Mouse (Mus musculus) midbrain, embryonic 12.5 days (tissue): Measurements from ENCODE around the gene Ago1. TPM values are rescaled to one million over a fixed set of nuclear protein-coding genes. Genes with fewer than 3 reads are reported as not detected.

Source experiments
- ATAC-seq: fragments of 200-750 bp; cut with Nextera tagmentation; 2 replicates; pipeline ENCODE4 v1.8.0; 2017; ENCODE audit warnings: low read depth, moderate TSS enrichment, moderate library complexity; ENCODE audit not compliant: low FRiP score
- H3K27ac ChIP-seq: fragments of 300-500 bp; sonication (generic); replicated peaks from 2 replicates; pipeline ENCODE4 v1.5.1; 2016; ENCODE audit warnings: mild to moderate bottlenecking
- H3K27me3 ChIP-seq: fragments of 300-500 bp; sonication (generic); 2 replicates; pipeline ENCODE4 v1.6.1; 2016; ENCODE audit warnings: mild to moderate bottlenecking
- H3K36me3 ChIP-seq: fragments of 300-500 bp; sonication (generic); 2 replicates; pipeline ENCODE4 v1.6.1; 2016
- H3K4me1 ChIP-seq: fragments of 300-500 bp; sonication (generic); 2 replicates; pipeline ENCODE4 v1.6.1; 2016
- H3K4me2 ChIP-seq: fragments of 300-500 bp; sonication (generic); replicated peaks from 2 replicates; pipeline ENCODE4 v1.6.1; 2016; ENCODE audit warnings: mild to moderate bottlenecking, moderate library complexity
- H3K4me3 ChIP-seq: fragments of 300-500 bp; sonication (generic); 2 replicates; pipeline ENCODE4 v1.5.1; 2016; ENCODE audit warnings: mild to moderate bottlenecking
- H3K9ac ChIP-seq: fragments of 300-500 bp; sonication (generic); replicated peaks from 2 replicates; pipeline ENCODE4 v1.6.1; 2016; ENCODE audit warnings: mild to moderate bottlenecking, moderate library complexity
- H3K9me3 ChIP-seq: fragments of 300-500 bp; sonication (generic); 2 replicates; pipeline ENCODE4 v1.6.1; 2016; ENCODE audit warnings: mild to moderate bottlenecking
- WGBS: fragments of 180-500 bp; shearing (Covaris S2); methylation state at CpG from one replicate; pipeline ENCODE4 v1.1.7; 2016; 5-methylcytosine and 5-hydroxymethylcytosine counted together
- polyA plus RNA-seq: library from polyadenylated mRNA; unstranded; fragments of >200 nt; fragmentation: Nextera tagmentation; extraction: Ambion mirVana; gene quantifications from 2 replicates; pipeline ENCODE4 v1.2.1, GENCODE M21; 2016

Ago1 gene
- polyA plus RNA-seq, result 21.7 and 24.0 TPM in 2 replicates

DNA sequence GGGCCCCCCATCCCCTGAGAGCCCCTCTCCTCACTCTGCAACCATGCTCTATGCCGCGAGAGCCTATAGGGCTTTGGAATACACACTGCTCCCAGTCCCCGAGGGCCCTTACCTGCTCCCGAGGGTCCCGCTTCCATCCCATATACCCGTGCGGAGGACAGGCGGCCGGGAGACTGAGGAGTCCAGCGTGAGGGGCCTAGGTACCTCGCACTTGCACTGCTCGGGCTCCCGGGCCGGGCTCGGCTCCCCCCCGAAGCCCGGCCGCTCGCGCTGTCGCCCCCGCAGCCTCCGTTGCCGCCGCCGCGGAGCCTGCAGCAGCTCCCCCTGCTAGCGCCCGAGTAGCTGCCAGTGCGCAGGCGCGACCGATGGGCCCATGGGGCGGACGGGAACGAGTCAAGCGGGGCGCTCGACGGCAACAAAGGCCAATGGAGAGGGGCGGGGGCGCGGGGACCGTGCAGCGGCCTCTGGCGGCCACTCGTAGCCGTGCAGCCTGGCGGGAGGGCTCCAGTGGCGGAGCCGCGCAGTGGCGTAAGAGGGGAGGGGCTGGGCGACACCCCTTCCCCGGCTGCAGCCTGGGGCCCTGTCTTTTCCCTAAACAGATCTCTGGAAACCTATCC lies at the start of gene Ago1:
Gene Ago1, minus strand, starts transcription at position 299 of the 617 bp plus-strand sequence.
- Histone ChIP-seq H3K4me1 (peaks cover 43% of the 10 kb centered on the region), H3K27me3 (no peaks in the 10 kb centered on the region), H3K27ac (peak within 1 kb of the TSS; percentile 99), H3K4me3 (peak within 1 kb of the TSS; percentile 76), H3K4me2 (peak within 1 kb of the TSS; percentile 72), H3K9me3 (no peaks in the 10 kb centered on the region), H3K36me3 (no peaks in the 10 kb centered on the region), H3K9ac (peak within 1 kb of the TSS; percentile 96)
- WGBS, result under 1% methylated on average over 55 of the region's 55 CpGs
- ATAC-seq, result peak; percentile 78

DNA sequence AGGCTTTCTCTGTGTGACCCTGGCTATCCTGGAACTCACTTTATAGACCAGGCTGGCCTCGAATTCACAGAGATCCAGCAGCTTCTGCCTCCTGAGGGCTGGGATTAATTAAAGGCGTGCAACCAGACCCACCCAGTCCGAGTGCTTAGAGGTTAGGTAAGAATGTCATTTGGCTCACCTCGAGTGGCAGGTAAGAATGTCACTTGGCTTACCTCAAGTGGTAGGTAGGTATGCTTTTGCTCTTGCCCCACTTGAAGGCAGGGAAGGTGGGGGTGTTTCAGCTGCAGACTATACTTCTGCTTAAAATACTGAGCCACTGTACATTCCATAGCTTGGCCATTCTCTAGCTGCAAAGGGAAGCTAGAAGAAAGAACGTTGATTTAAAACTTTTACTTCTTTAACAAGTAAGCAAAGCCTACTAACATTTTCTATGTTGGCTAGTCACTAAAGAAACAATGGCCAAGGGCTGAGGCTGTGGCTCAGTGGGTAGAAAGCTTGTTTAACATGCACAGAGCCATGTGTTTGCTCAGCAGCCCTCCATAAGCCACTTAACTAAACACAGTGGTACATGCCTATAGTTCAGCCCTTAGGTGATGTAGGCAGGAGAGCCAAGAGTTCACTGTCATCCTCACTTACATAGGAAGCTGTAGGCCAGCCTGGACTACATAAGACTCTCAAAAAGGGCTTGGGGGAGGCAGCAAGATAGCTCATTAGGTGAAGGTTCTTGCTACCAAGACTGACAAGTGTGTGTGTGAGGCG lies 44.1 kb upstream of the Ago1 start:
- no peaks in the 10 kb centered on the region for H3K4me1 ChIP-seq
- WGBS, result 86% methylated on average over 6 of the region's 6 CpGs
- H3K9ac ChIP-seq, result no peak overlapping the region
- no peak overlapping the region for H3K27ac ChIP-seq
- H3K4me2 ChIP-seq, result no peak overlapping the region
- no peaks in the 10 kb centered on the region for H3K9me3 ChIP-seq
- H3K27me3 ChIP-seq, result no peaks in the 10 kb centered on the region
- H3K36me3 ChIP-seq, result peaks cover 51% of the 10 kb centered on the region
- no peak for ATAC-seq
- no peak overlapping the region for H3K4me3 ChIP-seq

DNA sequence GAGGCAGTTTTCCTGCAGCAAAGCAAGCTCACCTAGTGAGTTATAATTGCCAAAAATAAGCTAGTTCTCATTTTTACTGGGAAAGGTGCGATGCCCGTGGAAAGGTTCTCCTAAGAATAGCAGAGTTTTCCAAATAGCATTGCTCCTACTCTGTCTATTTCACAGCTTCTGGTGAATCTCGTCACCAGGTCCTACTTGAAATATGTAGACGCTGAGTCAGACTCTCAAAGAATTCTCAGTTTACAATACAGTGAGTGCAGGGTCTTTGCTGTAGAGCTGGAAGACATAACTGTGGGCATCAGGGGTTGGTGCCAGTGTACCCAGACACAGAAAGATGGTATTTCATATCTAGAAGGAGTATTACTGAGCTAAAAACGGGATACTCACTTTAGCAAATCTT lies 42.6 kb upstream of the Ago1 start:
- Histone ChIP-seq H3K36me3 (peaks cover 48% of the 10 kb centered on the region), H3K27me3 (no peaks in the 10 kb centered on the region), H3K4me1 (no peaks in the 10 kb centered on the region), H3K9me3 (no peaks in the 10 kb centered on the region), H3K27ac (no peak overlapping the region), H3K4me3 (no peak overlapping the region), H3K9ac (no peak overlapping the region), H3K4me2 (no peak overlapping the region)
- no peak for ATAC-seq
- 90% methylated on average over 5 of the region's 5 CpGs for WGBS

DNA sequence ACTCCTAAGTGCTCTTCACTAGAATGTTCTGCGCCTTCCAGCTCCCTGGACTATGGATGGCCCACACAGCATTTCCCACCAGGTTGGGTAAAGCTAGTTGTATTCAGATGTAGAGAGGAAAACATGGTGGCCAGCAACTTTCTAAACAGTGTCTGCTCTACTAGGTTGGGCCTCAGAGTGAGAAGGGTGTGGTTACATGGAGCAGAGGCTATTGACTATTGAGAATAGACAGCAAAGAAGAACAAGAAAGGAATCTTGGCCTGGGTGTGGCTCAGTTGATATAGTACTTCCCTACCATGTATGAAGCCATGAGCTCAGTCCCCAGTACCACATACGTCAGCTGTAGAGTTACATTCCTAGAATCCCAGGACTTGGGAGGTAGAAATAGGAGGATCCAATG lies 40.7 kb upstream of the Ago1 start:
- no peaks in the 10 kb centered on the region for H3K27me3 ChIP-seq
- no peaks in the 10 kb centered on the region for H3K9me3 ChIP-seq
- no peaks in the 10 kb centered on the region for H3K4me1 ChIP-seq
- no peak for ATAC-seq
- no peak overlapping the region for H3K27ac ChIP-seq
- H3K36me3 ChIP-seq, result peaks cover 48% of the 10 kb centered on the region
- no peak overlapping the region for H3K9ac ChIP-seq
- no peak overlapping the region for H3K4me2 ChIP-seq
- WGBS, result 91% methylated on average over 2 of the region's 2 CpGs
- no peak overlapping the region for H3K4me3 ChIP-seq

DNA sequence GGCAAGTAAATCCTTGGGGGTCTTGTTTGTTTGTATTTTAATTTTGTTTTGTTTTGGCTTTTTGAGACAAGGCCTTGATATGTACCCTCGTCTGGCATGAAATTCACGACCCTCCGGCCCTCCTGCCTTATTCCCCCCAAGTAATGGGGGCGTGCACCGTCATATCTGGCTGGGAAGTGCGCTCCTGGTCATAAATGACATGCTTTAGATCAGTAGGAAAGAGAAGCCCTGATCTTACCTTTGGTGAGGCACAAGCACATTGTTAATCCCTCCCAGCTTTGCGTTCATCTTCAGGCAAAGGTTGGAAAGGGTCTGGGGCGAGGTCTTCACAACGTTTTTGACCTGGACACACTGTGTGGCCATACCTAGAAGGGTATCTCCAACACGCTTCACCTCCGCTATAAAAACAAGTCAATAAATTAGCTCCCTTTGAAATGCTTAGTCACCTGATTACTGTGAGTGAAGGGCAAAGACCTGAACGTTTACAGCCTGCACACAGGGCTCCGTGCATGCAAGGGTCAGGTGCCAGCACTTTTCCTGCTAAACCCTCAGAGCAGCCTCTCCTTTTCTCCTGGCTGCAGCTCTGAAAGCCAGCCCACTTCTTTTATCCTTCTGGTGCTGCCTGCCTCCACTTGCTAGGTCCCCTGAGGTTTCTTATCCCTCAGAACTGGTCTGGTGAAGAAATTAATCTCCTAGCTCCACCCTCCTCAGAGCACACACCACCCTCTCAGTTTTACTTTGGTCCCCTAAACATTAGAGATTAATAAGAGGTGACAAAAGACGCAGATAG lies 39.9 kb upstream of the Ago1 start:
- no peak for ATAC-seq
- Histone ChIP-seq H3K4me1 (no peaks in the 10 kb centered on the region), H3K4me2 (no peak overlapping the region), H3K4me3 (no peak overlapping the region), H3K27ac (no peak overlapping the region), H3K9me3 (no peaks in the 10 kb centered on the region), H3K27me3 (no peaks in the 10 kb centered on the region), H3K9ac (no peak overlapping the region), H3K36me3 (peaks cover 55% of the 10 kb centered on the region)
- 79% methylated on average over 14 of the region's 14 CpGs for WGBS

DNA sequence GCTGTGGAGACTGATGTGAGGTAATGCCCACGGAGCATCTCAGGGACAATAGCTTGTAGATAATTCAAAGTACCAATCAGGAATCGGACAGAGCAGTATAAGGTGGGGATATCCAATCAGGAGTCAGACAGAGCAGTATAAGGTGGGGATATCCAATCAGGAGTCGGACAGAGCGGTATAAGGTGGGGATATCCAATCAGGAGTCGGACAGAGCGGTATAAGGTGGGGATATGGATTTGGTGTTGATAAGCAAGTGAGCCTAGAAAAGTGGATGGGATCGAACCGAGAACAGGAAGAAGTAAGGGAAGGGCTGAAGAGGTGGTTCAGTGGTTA lies 34.6 kb upstream of the Ago1 start:
- no peak overlapping the region for H3K9ac ChIP-seq
- H3K27me3 ChIP-seq, result no peaks in the 10 kb centered on the region
- H3K4me2 ChIP-seq, result no peak overlapping the region
- H3K4me1 ChIP-seq, result no peaks in the 10 kb centered on the region
- no peak for ATAC-seq
- peaks cover 28% of the 10 kb centered on the region for H3K36me3 ChIP-seq
- no peak overlapping the region for H3K4me3 ChIP-seq
- no peak overlapping the region for H3K27ac ChIP-seq
- no peaks in the 10 kb centered on the region for H3K9me3 ChIP-seq
- 62% methylated on average over 8 of the region's 8 CpGs for WGBS

DNA sequence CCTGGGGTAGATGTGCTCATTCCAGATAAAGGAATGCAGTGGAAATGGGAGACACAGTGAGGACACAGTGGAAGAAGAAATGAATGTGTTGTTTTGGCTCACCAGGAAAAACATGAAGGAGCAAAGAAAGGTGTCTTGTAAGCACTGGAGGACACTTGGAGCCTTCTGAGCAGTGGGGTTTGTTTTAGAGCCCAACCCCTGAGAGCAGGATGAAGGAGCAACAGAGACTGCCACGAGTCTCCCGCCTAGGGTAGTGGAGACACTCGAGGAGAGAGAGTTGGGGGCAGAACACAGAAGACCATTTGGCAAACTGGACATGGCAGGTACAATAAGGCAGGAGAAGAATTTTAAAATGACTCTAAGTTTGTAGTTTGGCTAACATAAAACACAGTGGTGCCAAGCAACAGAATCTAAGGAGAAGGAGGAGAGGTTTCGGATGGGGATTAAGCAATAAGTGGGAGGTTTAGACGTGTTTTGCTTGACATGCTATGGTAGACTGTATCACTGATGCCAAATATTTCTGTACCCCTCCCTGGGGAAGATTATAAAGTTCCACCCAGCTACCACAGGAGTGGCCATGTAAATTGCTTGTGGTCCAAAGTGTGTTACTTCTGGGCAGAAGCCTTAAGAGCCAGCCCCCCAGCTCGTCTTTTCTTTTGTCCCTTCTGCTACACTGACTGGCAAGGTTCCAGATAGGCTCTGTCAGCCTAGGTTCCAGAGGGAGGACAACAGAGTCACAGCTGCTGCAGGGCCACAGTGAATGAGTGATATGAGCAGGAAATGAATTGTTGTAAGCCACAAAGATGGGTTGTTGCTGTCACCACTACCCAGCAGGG lies 34.0 kb upstream of the Ago1 start:
- no peak overlapping the region for H3K4me3 ChIP-seq
- no peak overlapping the region for H3K9ac ChIP-seq
- H3K27ac ChIP-seq, result no peak overlapping the region
- no peaks in the 10 kb centered on the region for H3K9me3 ChIP-seq
- H3K27me3 ChIP-seq, result no peaks in the 10 kb centered on the region
- H3K4me1 ChIP-seq, result no peaks in the 10 kb centered on the region
- peaks cover 26% of the 10 kb centered on the region for H3K36me3 ChIP-seq
- H3K4me2 ChIP-seq, result no peak overlapping the region
- 72% methylated on average over 6 of the region's 6 CpGs for WGBS
- ATAC-seq, result no peak

DNA sequence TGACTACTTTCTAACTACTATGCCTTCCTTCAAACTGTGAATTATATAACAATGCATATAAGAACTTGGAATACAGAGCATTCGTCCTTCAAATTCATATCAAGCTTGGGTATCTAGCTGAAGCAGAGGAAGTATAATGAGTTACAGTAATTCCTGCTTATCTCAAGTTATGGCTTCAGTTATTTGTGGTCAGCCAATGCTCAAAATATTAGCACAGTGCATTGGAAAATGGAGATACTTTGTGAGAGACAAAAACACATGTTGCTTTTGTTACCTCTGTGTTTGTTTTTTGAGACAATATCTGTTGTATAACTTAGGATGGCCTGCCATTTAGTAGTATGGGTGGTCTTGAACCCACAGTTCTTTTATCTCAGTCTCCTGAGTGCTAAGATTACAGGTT lies 30.2 kb upstream of the Ago1 start:
- ATAC-seq, result no peak
- H3K27me3 ChIP-seq, result no peaks in the 10 kb centered on the region
- H3K27ac ChIP-seq, result no peak overlapping the region
- no peaks in the 10 kb centered on the region for H3K9me3 ChIP-seq
- H3K9ac ChIP-seq, result no peak overlapping the region
- WGBS, result 75% methylated on average over 1 of the region's 1 CpGs
- peaks cover 15% of the 10 kb centered on the region for H3K36me3 ChIP-seq
- no peak overlapping the region for H3K4me2 ChIP-seq
- H3K4me1 ChIP-seq, result no peaks in the 10 kb centered on the region
- H3K4me3 ChIP-seq, result no peak overlapping the region

DNA sequence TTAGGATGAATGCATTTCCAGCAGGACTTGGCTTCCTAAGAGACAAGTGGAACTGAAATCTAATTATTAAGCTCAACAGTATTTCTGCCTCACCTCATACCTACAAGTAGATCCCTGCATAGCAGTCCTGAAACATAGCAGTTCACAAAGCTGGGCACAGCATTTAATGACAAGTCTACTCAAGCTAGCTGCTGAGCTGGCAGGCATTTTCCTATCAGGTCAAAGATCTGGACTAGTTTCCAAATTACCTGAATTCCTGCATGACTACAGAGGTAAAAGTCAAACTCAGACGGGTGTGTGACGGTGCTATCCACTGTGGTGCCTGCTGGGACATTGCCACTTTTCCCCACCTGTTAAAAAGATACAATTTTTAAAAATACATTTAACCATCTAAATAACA lies 28.6 kb upstream of the Ago1 start:
- no peak for ATAC-seq

DNA sequence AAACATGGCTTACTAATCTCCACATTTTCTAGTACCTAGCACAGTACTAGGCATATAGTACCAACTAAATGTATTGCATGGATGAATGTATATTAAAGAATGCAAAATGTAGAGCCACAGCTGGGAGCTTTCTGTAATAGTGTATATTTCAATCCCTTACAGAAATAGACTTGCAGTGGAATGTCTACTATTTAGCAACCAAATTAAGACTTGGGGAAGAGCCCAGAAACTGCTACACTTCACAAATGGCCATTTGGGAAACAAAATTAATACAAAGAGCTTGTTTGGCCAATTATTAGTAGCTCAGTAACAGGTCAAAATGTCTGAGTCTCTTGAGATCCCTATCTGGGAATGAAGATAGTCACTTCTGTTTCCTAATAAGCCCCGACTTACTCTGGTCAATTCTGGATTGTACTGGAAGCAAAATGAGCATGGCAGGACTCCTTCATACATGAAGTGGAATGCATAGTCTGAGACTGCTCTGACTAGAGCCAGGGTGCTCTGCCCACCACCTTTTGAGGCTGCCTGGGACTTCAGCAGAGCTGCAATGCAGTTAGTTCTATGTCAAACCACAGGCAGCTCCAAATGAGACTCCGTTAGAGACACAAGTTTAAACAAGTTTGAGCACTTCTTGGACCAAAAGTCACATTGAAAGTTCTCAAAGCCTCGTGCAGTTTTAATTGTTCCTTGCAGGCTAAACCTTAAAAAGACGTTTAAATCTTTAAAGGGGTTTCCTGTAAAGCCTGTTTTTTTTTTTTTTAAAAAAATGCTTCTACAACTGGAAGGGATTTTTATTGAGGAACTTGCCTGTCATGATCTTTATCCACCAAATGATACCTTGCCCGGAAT lies 27.8 kb upstream of the Ago1 start:
- ATAC-seq, result no peak
- H3K4me1 ChIP-seq, result no peaks in the 10 kb centered on the region
- no peaks in the 10 kb centered on the region for H3K9me3 ChIP-seq
- H3K27ac ChIP-seq, result no peak overlapping the region
- no peaks in the 10 kb centered on the region for H3K27me3 ChIP-seq
- no peak overlapping the region for H3K9ac ChIP-seq
- no peak overlapping the region for H3K4me3 ChIP-seq
- peaks cover 23% of the 10 kb centered on the region for H3K36me3 ChIP-seq
- WGBS, result 83% methylated on average over 5 of the region's 5 CpGs
- H3K4me2 ChIP-seq, result no peak overlapping the region

More for the DNA sequence above, 28.6 kb upstream of the Ago1 start:
- Histone ChIP-seq H3K4me3 (no peak overlapping the region), H3K4me2 (no peak overlapping the region), H3K36me3 (peaks cover 22% of the 10 kb centered on the region), H3K27me3 (no peaks in the 10 kb centered on the region), H3K4me1 (no peaks in the 10 kb centered on the region), H3K9ac (no peak overlapping the region), H3K27ac (no peak overlapping the region), H3K9me3 (no peaks in the 10 kb centered on the region)
- WGBS, result 89% methylated on average over 2 of the region's 2 CpGs

DNA sequence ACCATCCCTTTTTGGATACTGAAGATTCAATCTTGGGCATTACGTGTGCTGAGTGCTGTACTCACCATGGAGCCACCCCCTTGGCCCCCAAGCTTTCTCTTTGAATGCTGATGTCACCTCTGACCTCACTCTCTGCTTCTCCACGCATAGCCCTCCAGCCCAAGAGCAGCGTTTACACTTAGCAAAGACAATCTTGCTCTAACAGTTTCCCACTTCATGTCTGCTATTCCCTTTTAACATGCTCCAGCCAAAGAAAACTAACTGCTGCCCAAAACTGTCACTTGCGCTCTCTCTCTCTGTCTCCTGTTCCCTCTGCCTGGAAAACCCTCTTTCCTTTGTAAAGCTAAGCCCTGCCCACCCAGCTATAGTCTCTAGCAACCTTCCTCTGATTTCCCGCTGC lies 27.1 kb upstream of the Ago1 start:
- Histone ChIP-seq H3K36me3 (peaks cover 30% of the 10 kb centered on the region), H3K9ac (no peak overlapping the region), H3K4me1 (no peaks in the 10 kb centered on the region), H3K4me2 (no peak overlapping the region), H3K4me3 (no peak overlapping the region), H3K27ac (no peak overlapping the region), H3K27me3 (no peaks in the 10 kb centered on the region), H3K9me3 (no peaks in the 10 kb centered on the region)
- ATAC-seq, result no peak
- 59% methylated on average over 5 of the region's 5 CpGs for WGBS
